Mouse (Mus musculus) CH12.LX (cell line): ENCODE results near the gene Adgrl3. TPM values are rescaled to one million over a fixed set of nuclear protein-coding genes. Genes with fewer than 3 reads are reported as not detected.

ENCODE experiments used
- DNase-seq: peaks from one replicate; pipeline ENCODE4 v3.0.0-alpha.2; 2013; ENCODE audit errors: extremely low read depth
- H3K27ac ChIP-seq: 2 replicates; pipeline ENCODE4 v1.5.1; 2012; ENCODE audit warnings: low read depth, mild to moderate bottlenecking, control low read depth, moderate library complexity; ENCODE audit not compliant: insufficient read depth
- H3K27me3 ChIP-seq: replicated peaks from 2 replicates; pipeline ENCODE3; 2012; ENCODE audit warnings: inconsistent platforms
- H3K36me3 ChIP-seq, 2 experiments: replicated peaks in 1 of 2; 2 replicates each; pipeline versions ENCODE3 to v1.6.1; 2012; ENCODE audit warnings: inconsistent platforms in 1 of 2, low read length in 1 of 2, mild to moderate bottlenecking in 1 of 2, mixed read lengths in 1 of 2, moderate library complexity in 1 of 2; ENCODE audit not compliant: control insufficient read depth in 1 of 2, insufficient read depth in 1 of 2
- H3K4me1 ChIP-seq, 2 experiments: 2 replicates each; pipeline ENCODE4 v1.6.1; 2012; ENCODE audit warnings: inconsistent platforms in 1 of 2, moderate library complexity in 1 of 2; ENCODE audit not compliant: insufficient read depth in 2 of 2, control insufficient read depth in 1 of 2
- H3K4me2 ChIP-seq: 2 replicates; pipeline ENCODE4 v1.6.1; 2012; ENCODE audit warnings: low read depth, mild to moderate bottlenecking, control low read depth; ENCODE audit not compliant: poor library complexity, insufficient read depth, severe bottlenecking
- H3K4me3 ChIP-seq, 3 experiments: fragments of 150-350 bp in 1 of 3; sonication (generic) in 1 of 3; replicated peaks in 1 of 3; 2 replicates each; pipeline versions ENCODE3 to v1.5.1; 2011 to 2012; ENCODE audit warnings: low read depth in 2 of 3, low read length in 2 of 3, mild to moderate bottlenecking in 2 of 3, moderate library complexity in 2 of 3, control low read depth in 1 of 3, improper control_type of control experiment in 1 of 3, inconsistent platforms in 1 of 3, mixed read lengths in 1 of 3; ENCODE audit not compliant: poor library complexity in 1 of 3
- H3K79me2 ChIP-seq: replicated peaks from 2 replicates; pipeline ENCODE4 v1.6.1; 2012; ENCODE audit warnings: mild to moderate bottlenecking, moderate library complexity; ENCODE audit not compliant: control insufficient read depth, poor library complexity, insufficient read depth, severe bottlenecking; ENCODE audit errors: extremely low read depth
- H3K9ac ChIP-seq: 2 replicates; pipeline ENCODE4 v1.6.1; 2012; ENCODE audit warnings: low read depth, mild to moderate bottlenecking, control low read depth, moderate library complexity; ENCODE audit not compliant: insufficient read depth
- H3K9me3 ChIP-seq: replicated peaks from 2 replicates; pipeline ENCODE3; 2012; ENCODE audit warnings: low read length, inconsistent platforms, mixed read lengths
- BHLHE40 ChIP-seq: IDR thresholded peaks from 2 replicates; pipeline ENCODE4 v1.6.1; 2011; ENCODE audit warnings: mild to moderate bottlenecking, low read depth, low read length, improper control_type of control experiment
- CHD1 ChIP-seq: IDR thresholded peaks from 2 replicates; pipeline ENCODE4 v1.6.1; 2012; ENCODE audit warnings: low read depth, low read length, improper control_type of control experiment, inconsistent platforms
- CHD2 ChIP-seq: IDR thresholded peaks from 2 replicates; pipeline ENCODE4 v1.6.1; 2011; ENCODE audit warnings: low read length, improper control_type of control experiment
- CTCF ChIP-seq, 2 experiments: IDR thresholded peaks in 1 of 2; conservative IDR thresholded peaks in 1 of 2; 2 replicates each; pipeline ENCODE4 v1.5.1; 2011 to 2012; ENCODE audit warnings: low read depth in 2 of 2, low read length in 2 of 2, improper control_type of control experiment in 1 of 2, inconsistent platforms in 1 of 2, mild to moderate bottlenecking in 1 of 2, moderate library complexity in 1 of 2
- E2F4 ChIP-seq: IDR thresholded peaks from 2 replicates; pipeline ENCODE4 v1.6.1; 2011; ENCODE audit warnings: low read depth, low read length, improper control_type of control experiment; ENCODE audit not compliant: insufficient replicate concordance
- ETS1 ChIP-seq: conservative IDR thresholded peaks from 2 replicates; pipeline ENCODE4 v1.6.1; 2012; ENCODE audit warnings: low read depth, mild to moderate bottlenecking, inconsistent platforms, low read length, improper control_type of control experiment, moderate library complexity
- HCFC1 ChIP-seq: IDR thresholded peaks from 2 replicates; pipeline ENCODE4 v1.6.1; 2012; ENCODE audit warnings: low read depth, mild to moderate bottlenecking, inconsistent platforms, low read length, improper control_type of control experiment
- IRF4 ChIP-seq: IDR thresholded peaks from 2 replicates; pipeline ENCODE4 v1.6.1; 2014; ENCODE audit warnings: low read depth, mild to moderate bottlenecking, inconsistent platforms, low read length, improper control_type of control experiment
- MEF2A ChIP-seq: IDR thresholded peaks from 2 replicates; pipeline ENCODE4 v1.6.1; 2014; ENCODE audit warnings: low read depth, mild to moderate bottlenecking, inconsistent platforms, low read length, improper control_type of control experiment, borderline replicate concordance
- PAX5 ChIP-seq: IDR thresholded peaks from 2 replicates; pipeline ENCODE4 v1.6.1; 2012; ENCODE audit warnings: low read length, inconsistent platforms, mixed read lengths
- POLR2A ChIP-seq: IDR thresholded peaks from 2 replicates; pipeline ENCODE4 v1.6.1; 2011; ENCODE audit warnings: low read depth, mild to moderate bottlenecking, improper control_type of control experiment, low read length
- RAD21 ChIP-seq: IDR thresholded peaks from 2 replicates; pipeline ENCODE4 v1.6.1; 2011; ENCODE audit warnings: low read depth, mild to moderate bottlenecking, low read length, improper control_type of control experiment, moderate library complexity
- SMC3 ChIP-seq: IDR thresholded peaks from 2 replicates; pipeline ENCODE4 v1.6.1; 2011; ENCODE audit warnings: low read depth, low read length, improper control_type of control experiment
- TBP ChIP-seq: conservative IDR thresholded peaks from 2 replicates; pipeline ENCODE4 v1.6.1; 2011; ENCODE audit warnings: low read depth, low read length, improper control_type of control experiment
- TCF12 ChIP-seq: IDR thresholded peaks from 2 replicates; pipeline ENCODE4 v1.6.1; 2014; ENCODE audit warnings: low read depth, mild to moderate bottlenecking, inconsistent platforms, low read length, improper control_type of control experiment
- ZNF384 ChIP-seq: IDR thresholded peaks from 2 replicates; pipeline ENCODE4 v1.6.1; 2012; ENCODE audit warnings: low read depth, low read length, improper control_type of control experiment, inconsistent platforms
- dilution Hi-C: fragments of 300-500 bp; cut with MboI; formaldehyde crosslinking; loops from 2 replicates; pipeline ENCODE4 v1.14.3; 2020; ENCODE audit warnings: low sequenced_read_pairs; ENCODE audit not compliant: extremely low pct_unique_long_range_greater_than_20kb, extremely low pct_ligation_motif_present
- in situ Hi-C: fragments of 300-500 bp; cut with MboI; formaldehyde crosslinking; loops from 3 replicates; pipeline ENCODE4 v1.14.3; 2019; ENCODE audit warnings: low sequenced_read_pairs, low pct_ligation_motif_present, low pct_unique_long_range_greater_than_20kb, mixed read lengths
- polyA plus RNA-seq: library from polyadenylated mRNA; unstranded; fragments of >175 nt; gene quantifications from 2 replicates; pipeline ENCODE4 v1.2.1, GENCODE M21; 2012; ENCODE audit warnings: low read depth; ENCODE audit not compliant: insufficient read length
- total RNA-seq, 2 experiments: library from RNA; depleted of rRNA; stranded (reverse); fragments of 300-350 nt in 1 of 2; fragments of >200 nt in 1 of 2; gene quantifications; 2 replicates each; pipeline ENCODE4 v1.2.3; 2012 to 2014

The Adgrl3 gene
- total and polyA plus RNA-seq, 3 experiments = 0.13 TPM; not detected in 2

- no peak overlapping the region for H3K9ac ChIP-seq
- TF ChIP-seq TCF12 = no peak
- TF ChIP-seq CTCF (conservative IDR thresholded peaks at IDR 0.05 in 1 of 2, IDR thresholded peaks at IDR 0.05 in 1 of 2; ENCODE audit: low read depth in 2 of 2, low read length in 2 of 2) = peak in 1 of 2 experiments; percentile 62; a peak in 2 of 4 replicates
- TF ChIP-seq E2F4 = no peak
- no peak for TF ChIP-seq POLR2A
- peak; percentile 48 for TF ChIP-seq RAD21
- no peak for TF ChIP-seq ZNF384
- peak; percentile 71 for TF ChIP-seq SMC3
- no peak overlapping the region for H3K4me3 ChIP-seq
- peak; percentile 18 for DNase-seq
- H3K4me2 ChIP-seq = no peak overlapping the region
- dilution Hi-C loops = no loop called here
- H3K79me2 ChIP-seq = no peaks in the 10 kb centered on the region
- H3K4me1 ChIP-seq = peaks cover 0 to 9% of the 10 kb centered on the region in 2 experiments; a peak in 2 of 4 replicates
- no peak overlapping the region for H3K27ac ChIP-seq
- H3K9me3 ChIP-seq = no peaks in the 10 kb centered on the region
- in situ Hi-C loops = no loop called here
- H3K36me3 ChIP-seq = no peaks in the 10 kb centered on the region
- no peaks in the 10 kb centered on the region for H3K27me3 ChIP-seq
Observed at GRCm38 (mm10) chr5:81519497-81520382, 499.8 kb downstream of the Adgrl3 start.

DNA sequence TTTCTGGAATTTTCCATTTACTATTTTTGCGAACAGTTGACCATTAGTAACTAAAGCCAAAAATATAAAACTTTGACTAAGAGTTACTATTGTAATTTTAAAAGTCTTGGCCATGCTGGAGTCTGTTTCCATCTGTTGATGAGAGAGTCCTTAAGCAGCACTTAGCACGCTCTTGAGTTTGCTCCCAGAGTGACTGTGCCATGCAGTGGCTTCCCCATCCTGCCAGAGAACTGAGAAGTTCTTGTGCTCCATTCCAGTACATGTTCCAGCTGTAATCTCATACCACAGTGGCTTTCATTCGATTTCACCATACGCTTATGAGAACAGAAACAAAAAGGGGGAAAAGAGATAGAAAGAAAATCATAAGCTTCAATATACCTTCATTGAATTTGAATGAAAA is 502.8 kb downstream of the Adgrl3 start:
- Histone ChIP-seq H3K4me3 (no peak overlapping the region), H3K4me2 (no peak overlapping the region), H3K27me3 (no peaks in the 10 kb centered on the region), H3K9ac (no peak overlapping the region), H3K4me1 (peaks cover 0 to 9% of the 10 kb centered on the region in 2 experiments; a peak in 2 of 4 replicates), H3K79me2 (no peaks in the 10 kb centered on the region), H3K9me3 (no peaks in the 10 kb centered on the region), H3K36me3 (no peaks in the 10 kb centered on the region), H3K27ac (no peak overlapping the region)
- TF ChIP-seq TCF12 = no peak
- no peak for TF ChIP-seq HCFC1
- no peak for TF ChIP-seq IRF4
- no peak for TF ChIP-seq PAX5
- TF ChIP-seq SMC3 = no peak
- TF ChIP-seq CHD1 = no peak
- no peak for TF ChIP-seq TBP
- no peak for TF ChIP-seq BHLHE40
- no peak for TF ChIP-seq CHD2
- TF ChIP-seq E2F4 = no peak
- no peak for TF ChIP-seq MEF2A
- no peak for TF ChIP-seq ETS1
- in situ Hi-C loops (no loop called here), dilution Hi-C loops (no loop called here)
- no peak for DNase-seq
